Mouse (Mus musculus) olfactory bulb, adult 2 months (tissue): ENCODE results near the gene Atp8b3.

Experiments used
- CTCF ChIP-seq: fragments of 200-500 bp; IDR thresholded peaks from 2 replicates; pipeline ENCODE4 v1.5.1; 2012; ENCODE audit warnings: low read depth, mild to moderate bottlenecking, low read length, moderate library complexity; ENCODE audit not compliant: insufficient read depth
- POLR2A ChIP-seq: fragments of 200-500 bp; IDR thresholded peaks from 2 replicates; pipeline ENCODE4 v1.6.1; 2012; ENCODE audit warnings: mild to moderate bottlenecking, low read depth, low read length, moderate library complexity; ENCODE audit not compliant: insufficient read depth

DNA sequence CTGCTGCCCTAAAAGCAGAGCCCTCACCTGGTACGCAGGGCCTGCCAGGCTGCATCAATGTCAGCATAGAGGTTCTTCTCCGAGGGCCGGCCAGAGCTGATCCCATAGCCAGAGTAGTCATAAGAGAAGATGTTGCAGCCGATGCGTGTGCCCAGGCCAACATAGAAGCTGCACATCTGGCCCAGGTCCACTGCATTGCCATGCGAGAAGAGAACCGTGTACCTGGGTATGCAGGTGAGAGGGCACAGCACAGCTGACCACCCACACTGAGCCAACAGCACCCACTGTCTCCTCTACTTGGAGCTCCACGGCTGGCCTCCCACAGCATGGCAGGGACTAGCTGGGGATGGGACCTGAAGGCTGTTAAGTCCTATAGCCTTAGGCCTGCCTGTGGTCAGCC, 46.7 kb upstream of the Atp8b3 start:
- TF ChIP-seq POLR2A (no peak), CTCF (no peak)
